ENCODE assay signal across 27 mouse cellular contexts in genomic region chr11:64025843-64026242, GRCm38 (mm10). TPM values are rescaled to one million over a fixed set of nuclear protein-coding genes. Genes with fewer than 3 reads are reported as not detected.
DNase-seq lines count a peak whose midpoint lies in the region; ATAC-seq lines count a peak whose summit lies in the region.
"Had no signal": no experiment of that assay in that cellular context is flagged by ENCODE, and none has a peak within 500 bp of the region (broad histone marks: within the 10 kb centered on the region; RNA-seq: fewer than 3 reads in every experiment).

No protein-coding gene starts in this region.

- H3K4me1 ChIP-seq in intestine, embryonic 14.5 days (replicated peaks; ENCODE audit: control insufficient read depth, insufficient read depth, low read length) = 0 out of 2 replicates have a peak, but pooled peaks cover 5% of the 10 kb centered on the region
- H3K4me1 ChIP-seq in intestine, embryonic 15.5 days (replicated peaks) = 0 out of 2 replicates have a peak, but pooled peaks cover 4% of the 10 kb centered on the region
- peaks cover 58% of the 10 kb centered on the region for H3K4me1 ChIP-seq in limb, embryonic 10.5 days

- WGBS in intestine, embryonic 14.5 days = 68% methylated on average over 4 of the region's 4 CpGs
- 74% methylated on average over 4 of the region's 4 CpGs for WGBS in intestine, embryonic 15.5 days
- 60% methylated on average over 4 of the region's 4 CpGs for WGBS in limb, embryonic 10.5 days

- H3K4me2 ChIP-seq in intestine, embryonic 14.5 days (ENCODE audit: low read length) = no peak overlapping the region
- H3K4me2 ChIP-seq in intestine, embryonic 15.5 days (replicated peaks) = no peak overlapping the region
- H3K4me2 ChIP-seq: forebrain, embryonic 13.5 days; heart, embryonic 11.5 days; heart, embryonic 15.5 days; hindbrain, embryonic 13.5 days had no signal

- H3K27me3 ChIP-seq in intestine, embryonic 14.5 days (replicated peaks; ENCODE audit: control insufficient read depth, insufficient read depth, low read length) = no peaks in the 10 kb centered on the region
- H3K27me3 ChIP-seq in intestine, embryonic 15.5 days (replicated peaks) = no peaks in the 10 kb centered on the region
- H3K27me3 ChIP-seq in limb, embryonic 10.5 days (ENCODE audit: low read depth, poor library complexity, severe bottlenecking) = no peaks in the 10 kb centered on the region
- H3K27me3 ChIP-seq: CH12.LX; forebrain, embryonic 13.5 days; heart, embryonic 15.5 days; hindbrain, embryonic 13.5 days; Patski had no signal

- H3K4me3 ChIP-seq in intestine, embryonic 14.5 days (ENCODE audit: low read depth, low read length) = no peak overlapping the region
- no peak overlapping the region for H3K4me3 ChIP-seq in intestine, embryonic 15.5 days (replicated peaks)
- H3K4me3 ChIP-seq in limb, embryonic 10.5 days = no peak overlapping the region
- H3K4me3 ChIP-seq: forebrain, embryonic 10.5 days; forebrain, embryonic 13.5 days; heart, embryonic 15.5 days; hindbrain, embryonic 10.5 days; hindbrain, embryonic 13.5 days had no signal

- no peaks in the 10 kb centered on the region for H3K36me3 ChIP-seq in intestine, embryonic 14.5 days (ENCODE audit: control insufficient read depth, insufficient read depth, low read length)
- H3K36me3 ChIP-seq in intestine, embryonic 15.5 days = no peaks in the 10 kb centered on the region
- H3K36me3 ChIP-seq in limb, embryonic 10.5 days = no peaks in the 10 kb centered on the region
- H3K36me3 ChIP-seq: heart, embryonic 15.5 days; hindbrain, embryonic 10.5 days; hindbrain, embryonic 13.5 days had no signal

- no peaks in the 10 kb centered on the region for H3K9me3 ChIP-seq in intestine, embryonic 14.5 days (ENCODE audit: control insufficient read depth, low read length)
- no peaks in the 10 kb centered on the region for H3K9me3 ChIP-seq in intestine, embryonic 15.5 days
- H3K9me3 ChIP-seq in limb, embryonic 10.5 days (replicated peaks) = no peaks in the 10 kb centered on the region
- H3K9me3 ChIP-seq: forebrain, embryonic 10.5 days; forebrain, embryonic 13.5 days; G1E; heart, embryonic 15.5 days; hindbrain, embryonic 10.5 days; hindbrain, embryonic 13.5 days had no signal

- no peak for ATAC-seq in intestine, embryonic 14.5 days (replicated peaks; ENCODE audit: low FRiP score, low TSS enrichment, low read depth)
- ATAC-seq in intestine, embryonic 15.5 days = no peak
- ATAC-seq: forebrain, embryonic 13.5 days; forebrain, embryonic 16.5 days; hindbrain, embryonic 16.5 days; Patski had no signal

- DNase-seq in intestine, embryonic 14.5 days (ENCODE audit: low spot score) = peak; percentile 34
- peak; percentile 29 for DNase-seq in lung, postnatal 36 days
- DNase-seq in lung, adult 18-20 months = no peak
- no peak for DNase-seq in limb, embryonic 10.5 days (ENCODE audit: low spot score)
- DNase-seq in left cerebral cortex, adult 8-10 months (ENCODE audit: low spot score in 2 of 2) = no peak
- DNase-seq: adrenal gland, postnatal 10 days; adrenal gland, postnatal 36 days; B cell, adult 2 months; cerebellum, adult 18-20 months; cerebellum, adult 9-10 months; cerebellum, postnatal 14 days; gastrocnemius, postnatal 10 days; gastrocnemius, postnatal 36 days; heart, postnatal 10 days; heart, postnatal 36 days had no signal

- no peak overlapping the region for H3K9ac ChIP-seq in intestine, embryonic 14.5 days (ENCODE audit: low read length)
- H3K9ac ChIP-seq in intestine, embryonic 15.5 days = no peak overlapping the region
- H3K9ac ChIP-seq: forebrain, embryonic 13.5 days; heart, embryonic 15.5 days; hindbrain, embryonic 13.5 days had no signal

- H3K27ac ChIP-seq in intestine, embryonic 14.5 days (ENCODE audit: low read depth) = no peak overlapping the region
- H3K27ac ChIP-seq in intestine, embryonic 15.5 days = no peak overlapping the region
- H3K27ac ChIP-seq in limb, embryonic 10.5 days = peak overlapping the region; percentile 67; the same call in 1 of the 2 replicates
- H3K27ac ChIP-seq: forebrain, embryonic 10.5 days; forebrain, embryonic 13.5 days; heart, embryonic 15.5 days; hindbrain, embryonic 10.5 days; hindbrain, embryonic 13.5 days had no signal

RNA-seq across cellular contexts. Expression of gene Cox10, which starts 53.4 kb away (rescaled TPM):
- 33.0 and 34.3 TPM in 2 replicates for polyA plus RNA-seq in intestine, embryonic 14.5 days (2014; fragmentation: Nextera tagmentation; extraction: Ambion mirVana)
- 28.6 and 33.9 TPM in 2 replicates for polyA plus RNA-seq in intestine, embryonic 15.5 days (2015; fragmentation: Nextera tagmentation; extraction: Ambion mirVana)
- 30.8 and 32.3 TPM in 2 replicates for polyA plus RNA-seq in limb, embryonic 10.5 days (2016; fragmentation: Nextera tagmentation; extraction: Ambion mirVana)
- total RNA-seq in left cerebral cortex, adult 8-10 months (2022) = 10 to 100 TPM; 21.0 to 25.7 (median 24.6) TPM

Comparison
In these comparisons a context has a peak if more than half of its experiments do, and no peak if none do; other contexts are left out.
1. DNase-seq: peak in intestine, embryonic 14.5 days (single experiment) and lung, postnatal 36 days (single experiment); none in lung, adult 18-20 months (0 of 2), limb, embryonic 10.5 days (single experiment) and left cerebral cortex, adult 8-10 months (0 of 2).